Mouse (Mus musculus): ENCODE measurements at regions not wholly inside any gene's neighbourhood (a gene's known extent, or its start where the extent isn't known, plus 50 kb on each side); places are given as distances from the start of the nearest gene placed in this dataset.

- no peak for DNase-seq
Observed at GRCm38 (mm10) chr14:106190721-106191120, 84.7 kb downstream of the Trim52 start.

- no peak for DNase-seq
Observed at GRCm38 (mm10) chr14:106193583-106193982, 87.6 kb downstream of the Trim52 start.

DNA sequence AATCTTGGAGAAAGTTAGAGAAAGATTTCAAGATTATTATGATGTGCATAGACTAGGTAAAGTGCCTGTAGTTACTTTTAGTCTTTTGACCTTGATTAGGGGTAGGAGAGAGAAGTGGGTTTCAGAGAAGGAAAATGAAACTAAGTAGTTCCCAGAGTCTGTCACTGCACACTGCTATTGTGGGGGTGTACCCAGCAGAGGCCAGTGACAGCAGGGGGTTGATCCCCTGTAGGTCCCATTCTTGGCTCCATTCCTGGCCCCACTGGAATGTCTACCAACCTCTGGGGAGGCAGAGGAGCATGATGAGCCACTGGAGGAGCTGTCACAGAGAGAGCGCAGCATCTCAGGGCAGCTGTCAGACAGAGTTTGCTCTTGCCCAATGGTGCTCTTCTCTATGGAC is 88.1 kb downstream of the Trim52 start:
- no peak for DNase-seq

GRCm38 (mm10) chr14:106197826-106198225 is 91.8 kb downstream of the Trim52 start:
- DNase-seq = no peak

DNA sequence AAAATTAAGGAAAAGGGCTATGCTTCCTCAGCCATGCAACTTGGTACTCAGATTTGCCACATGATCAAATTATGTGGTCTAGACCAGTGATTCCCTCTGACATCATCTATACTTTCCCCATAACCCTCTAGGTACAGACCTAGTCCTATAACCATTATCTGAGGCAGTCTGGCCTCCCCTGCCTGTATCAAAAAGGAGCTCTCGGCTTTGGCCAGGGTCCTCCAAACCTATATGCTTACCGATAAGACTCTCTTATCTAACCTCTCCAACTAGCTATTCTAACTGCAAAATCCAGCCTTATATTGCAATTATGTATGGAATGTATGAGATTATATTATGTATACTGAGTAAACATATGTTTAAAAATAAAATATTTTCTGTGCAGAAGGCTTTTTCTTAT is 93.1 kb downstream of the Trim52 start:
- no peak for DNase-seq

GRCm38 (mm10) chr14:106199536-106200319 is 93.7 kb downstream of the Trim52 start:
- no peak for DNase-seq

- DNase-seq = no peak
Observed at GRCm38 (mm10) chr14:106211062-106211461, 105.1 kb downstream of the Trim52 start.

GRCm38 (mm10) chr14:106217681-106218080 is 111.7 kb downstream of the Trim52 start:
- DNase-seq = no peak

DNA sequence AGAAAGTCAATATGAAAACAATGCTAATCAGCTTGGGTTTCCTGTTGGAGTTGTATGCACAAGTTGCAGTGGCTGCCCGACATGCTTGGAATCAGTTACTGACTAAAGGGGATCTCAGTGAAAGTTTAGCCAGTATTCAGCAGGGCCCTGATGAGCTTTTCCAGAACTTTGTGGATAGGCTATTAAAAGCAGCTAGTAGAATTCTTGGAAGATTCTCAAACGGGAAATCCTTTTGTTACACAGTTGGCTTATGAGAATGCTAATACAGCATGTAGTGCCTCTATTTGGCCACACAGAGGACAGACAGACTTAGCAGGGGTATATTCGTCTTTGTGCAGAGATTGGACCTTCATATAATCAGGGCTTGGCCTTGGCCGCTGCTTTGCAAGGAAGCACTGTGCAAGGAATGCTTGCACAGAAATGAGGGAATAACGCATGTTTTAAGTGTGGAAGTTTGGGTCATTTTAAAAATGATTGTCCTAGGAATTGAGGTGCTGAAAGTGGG is 113.3 kb downstream of the Trim52 start:
- no peak for DNase-seq

DNA sequence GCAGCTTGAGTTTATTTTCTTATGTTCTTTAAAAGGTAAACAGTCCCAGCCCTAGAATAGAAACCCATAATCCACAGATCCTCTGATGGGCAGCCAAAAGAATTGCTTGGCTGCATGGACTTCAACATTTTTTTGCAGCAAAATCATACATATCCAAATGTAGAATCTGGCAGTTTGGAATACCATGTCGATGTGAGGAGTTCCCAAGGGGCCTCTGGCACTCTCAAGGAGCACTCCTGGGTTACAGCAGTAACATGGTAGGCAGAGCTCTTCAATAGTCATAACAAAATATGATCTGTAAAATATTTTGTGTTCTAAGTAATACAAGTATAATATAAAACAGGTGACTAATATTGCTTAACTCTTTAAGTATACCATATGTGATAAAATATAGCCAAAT is 119.4 kb downstream of the Trim52 start:
- DNase-seq = no peak

- DNase-seq = no peak
Observed at GRCm38 (mm10) chr14:106241721-106242405, 135.9 kb downstream of the Trim52 start.

DNA sequence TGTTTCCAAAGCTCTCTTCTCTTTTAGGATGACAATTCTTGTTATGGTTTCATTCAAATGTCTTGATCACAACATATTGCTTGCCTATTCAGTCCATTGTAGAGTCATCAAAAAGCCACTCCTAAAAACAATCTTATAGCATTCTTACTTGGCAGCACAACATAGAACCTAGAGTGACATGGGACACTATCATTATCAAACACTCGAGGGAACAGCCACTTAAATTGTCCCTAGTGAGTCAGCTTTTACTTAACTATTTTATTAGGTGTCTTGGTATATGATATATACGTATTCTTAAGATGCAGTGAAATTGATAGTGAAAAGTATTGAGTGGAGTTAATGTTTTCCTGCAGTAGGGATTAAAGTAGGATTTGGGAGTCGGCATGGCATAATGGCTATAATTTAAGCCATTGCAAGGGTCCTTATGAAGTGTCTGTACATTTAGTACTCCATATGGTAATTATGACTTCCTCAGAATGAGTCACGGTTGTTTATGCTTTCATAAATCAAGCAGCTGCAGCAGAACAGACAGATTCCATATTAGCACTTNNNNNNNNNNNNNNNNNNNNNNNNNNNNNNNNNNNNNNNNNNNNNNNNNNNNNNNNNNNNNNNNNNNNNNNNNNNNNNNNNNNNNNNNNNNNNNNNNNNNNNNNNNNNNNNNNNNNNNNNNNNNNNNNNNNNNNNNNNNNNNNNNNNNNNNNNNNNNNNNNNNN is 153.6 kb downstream of the Trim52 start:
- no peak for DNase-seq

DNA sequence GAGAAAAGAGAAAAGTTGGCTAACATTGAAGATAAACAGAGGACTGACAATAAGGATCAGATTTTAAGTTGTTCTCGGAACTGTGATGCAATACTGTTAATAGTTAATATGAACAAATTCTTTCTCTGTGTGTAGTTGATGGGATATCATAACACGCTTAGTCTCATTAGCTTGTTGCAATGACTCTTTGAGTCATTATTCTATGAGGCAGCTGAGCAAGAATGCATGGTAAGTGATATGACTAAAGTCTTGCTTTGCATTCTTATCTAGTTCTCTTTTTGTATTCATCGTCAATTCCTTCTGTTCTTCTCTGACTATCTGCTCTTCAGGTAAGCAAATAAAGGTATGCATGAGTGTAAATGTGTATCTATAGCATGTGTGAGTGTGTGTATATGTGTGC is 159.3 kb downstream of the Trim52 start:
- no peak for DNase-seq

DNA sequence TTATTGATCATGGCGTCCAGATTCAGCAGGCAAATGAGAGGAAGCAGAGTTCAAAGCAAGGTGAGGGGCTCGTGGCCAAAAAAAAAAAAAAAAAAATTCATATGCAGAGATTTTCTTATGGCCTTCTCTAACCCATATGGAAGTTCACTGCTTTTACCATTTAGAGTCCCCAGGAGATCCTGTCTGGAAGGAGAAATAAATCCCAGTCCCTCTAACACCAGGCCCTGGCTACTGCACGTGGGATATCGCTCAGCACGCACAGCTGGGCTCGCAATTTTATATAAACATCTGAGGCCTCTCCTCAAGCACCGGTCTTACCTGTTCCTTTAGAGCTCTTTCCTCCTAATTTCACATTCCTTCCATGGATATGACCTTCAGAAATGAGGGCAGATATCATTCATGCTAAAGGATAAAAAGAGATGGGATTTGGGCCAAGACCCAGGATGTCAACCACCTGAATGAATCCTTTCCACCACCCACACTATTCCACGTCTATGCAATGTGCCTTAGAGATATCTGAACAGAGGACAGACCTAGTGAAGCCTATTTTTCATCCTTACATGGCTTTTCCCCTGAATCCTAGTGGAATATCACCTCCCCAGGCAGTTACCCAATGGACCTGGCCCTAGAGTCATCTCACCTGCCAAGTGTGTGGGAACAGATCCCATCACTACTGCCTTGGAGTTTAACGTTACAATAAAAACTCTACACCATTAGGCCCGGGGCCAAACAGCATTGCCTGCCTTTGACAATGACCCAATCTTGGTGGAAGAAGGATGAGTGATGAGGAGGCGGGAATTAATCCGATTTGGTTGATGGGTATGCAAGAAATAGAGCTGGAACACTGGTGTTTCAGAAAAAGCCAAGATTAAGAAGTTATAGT is 161.9 kb downstream of the Trim52 start:
- peak; percentile 6 to 11 for DNase-seq

GRCm38 (mm10) chr14:106269680-106270079 is 163.7 kb downstream of the Trim52 start:
- DNase-seq = peak; percentile 5 to 9

GRCm38 (mm10) chr14:106313558-106313957 is 207.6 kb downstream of the Trim52 start:
- DNase-seq = no peak

GRCm38 (mm10) chr14:106314079-106314551 is 208.1 kb downstream of the Trim52 start:
- DNase-seq = peak; percentile 2 to 3

DNA sequence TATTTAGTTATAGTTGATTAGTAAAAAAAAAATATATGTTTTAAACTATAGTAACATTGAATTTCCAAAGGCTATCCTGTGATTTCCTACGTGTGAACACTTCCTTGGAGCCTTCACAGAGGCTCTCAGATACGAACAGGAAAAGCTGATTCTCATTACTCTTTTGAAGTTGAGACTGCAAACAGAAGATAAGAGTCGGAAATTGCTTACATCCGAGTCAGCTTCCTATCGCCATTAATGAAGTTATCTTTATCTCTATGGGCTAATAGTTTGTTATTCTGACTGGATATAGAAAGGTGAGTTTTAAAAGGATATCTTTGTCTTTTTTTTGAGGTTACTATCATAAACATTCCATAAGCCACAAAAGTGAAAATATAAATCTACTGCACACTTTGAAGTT is 212.8 kb downstream of the Trim52 start:
- no peak for DNase-seq

GRCm38 (mm10) chr14:106327653-106328283 is 221.8 kb downstream of the Trim52 start:
- DNase-seq = no peak

DNA sequence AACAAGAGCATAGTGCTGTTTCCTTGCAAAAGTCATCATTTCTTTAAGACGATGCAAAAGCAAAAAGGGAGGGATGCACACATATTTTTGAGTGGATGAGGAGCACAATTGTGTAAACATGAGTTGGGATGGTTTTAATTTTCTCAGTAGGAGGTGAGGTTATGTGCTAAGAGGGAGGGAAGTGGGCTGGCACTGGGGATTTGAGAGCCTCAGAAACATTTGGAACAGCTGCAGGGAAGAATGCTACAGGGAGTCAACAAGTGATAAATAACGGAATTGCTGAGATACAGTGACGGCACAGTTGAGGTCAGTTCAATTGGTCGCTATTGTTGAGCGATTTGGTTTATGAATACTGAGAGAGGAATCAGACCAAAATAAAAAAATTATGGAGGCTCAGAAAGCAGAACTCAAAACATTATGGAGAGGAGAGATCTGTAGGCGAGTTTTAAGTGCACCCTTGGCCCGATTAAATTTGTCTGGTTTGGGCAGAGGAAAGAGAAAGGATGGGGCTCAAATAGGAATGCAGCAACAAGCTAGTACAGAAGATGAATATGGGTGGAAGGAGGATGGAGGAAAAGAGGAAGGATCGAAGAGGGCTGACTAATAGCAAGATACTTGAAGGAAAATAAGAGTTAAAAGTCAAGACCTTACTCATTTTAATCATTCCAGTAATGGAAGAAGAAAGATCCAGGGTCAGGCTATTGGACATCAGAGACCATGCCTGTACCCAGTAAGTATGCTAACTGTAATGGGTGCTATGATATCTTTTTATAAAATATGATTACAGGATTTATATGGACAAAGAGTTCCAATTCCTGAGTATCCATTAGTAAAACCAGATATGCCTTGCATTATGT is 259.0 kb downstream of the Trim52 start:
- no peak for DNase-seq

DNA sequence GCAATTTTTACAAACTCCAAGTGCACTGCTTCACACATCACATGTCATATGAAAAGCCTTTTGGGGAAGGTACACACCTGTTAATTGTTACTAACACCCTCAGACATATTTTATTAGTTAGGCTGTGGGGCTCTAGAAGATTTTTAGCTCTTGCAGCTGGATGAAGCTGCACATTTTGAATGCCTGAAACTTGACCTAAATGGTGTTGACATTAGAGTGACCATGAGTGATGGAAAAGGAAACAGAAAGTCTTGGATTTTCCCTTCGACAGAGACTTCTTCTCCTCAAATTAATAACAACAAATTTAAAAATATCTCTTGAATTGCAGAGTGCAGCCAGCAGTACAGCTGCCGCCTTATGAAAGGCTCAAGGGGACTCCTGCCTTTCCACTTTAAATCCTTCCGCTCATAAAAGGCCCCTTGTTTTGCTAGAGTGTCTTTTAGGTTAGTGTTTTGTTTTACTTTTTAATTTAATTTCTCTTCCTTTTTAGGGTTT is 259.7 kb downstream of the Trim52 start:
- no peak for DNase-seq

Data from cerebellum, postnatal 10 days (tissue).